Mouse (Mus musculus) erythroid progenitor cell, adult 5-6 weeks (primary cell): ENCODE data around the gene Lancl3. TPM values are rescaled to one million over a fixed set of nuclear protein-coding genes. Genes with fewer than 3 reads are reported as not detected.
A peak's percentile ranks its signal among the peaks of the same experiment; 100 is the strongest.
"Not testable (repeated sequence)": the region's sequence is repeated elsewhere in the genome, so short reads cannot be mapped to it uniquely, and the experiment has no call there.

ENCODE experiments used
- ATAC-seq: replicated peaks from 2 replicates; pipeline ENCODE4 v1.8.0; 2016; ENCODE audit warnings: moderate number of reproducible peaks, mild to moderate bottlenecking, moderate TSS enrichment, inconsistent platforms; ENCODE audit not compliant: poor library complexity, low FRiP score, severe bottlenecking
- total RNA-seq, 2 experiments: library from RNA; stranded (forward) in 1 of 2; stranded (reverse) in 1 of 2; fragments of 150-400 nt in 1 of 2; fragments of 186-747, 209-891 nt in 1 of 2; gene quantifications; 2 replicates each; pipeline versions ENCODE4 v1.2.3 to v1.2.4; 2015 to 2017; ENCODE audit warnings: low replicate concordance in 2 of 2

Lancl3 gene
- total RNA-seq, 2 experiments from 2014 or later = not detected

GRCm38 (mm10) chrX:9256766-9257165 lies 57.1 kb downstream of the Lancl3 start, which contains the start of gene Gm14862:
Gm14862 (minus strand) TSS chrX:9256899.
- peak; percentile 84 for ATAC-seq

GRCm38 (mm10) chrX:9257831-9258230 lies 58.1 kb downstream of the Lancl3 start:
- ATAC-seq = no peak

- ATAC-seq = no peak
Observed at GRCm38 (mm10) chrX:9259267-9259666, 59.6 kb downstream of the Lancl3 start.

- ATAC-seq = no peak
Observed at GRCm38 (mm10) chrX:9271112-9271511, 71.4 kb downstream of the Lancl3 start.

GRCm38 (mm10) chrX:9271947-9272459 lies 72.3 kb downstream of the Lancl3 start:
- no peak for ATAC-seq

GRCm38 (mm10) chrX:9272460-9273361 lies 73.0 kb downstream of the Lancl3 start, which contains the start of gene Xk:
Xk (plus strand) TSS chrX:9272756.
- ATAC-seq = peak; percentile 68

- peak; percentile 67 for ATAC-seq
Observed at GRCm38 (mm10) chrX:9273377-9274002, 73.8 kb downstream of the Lancl3 start.

- peak; percentile 78 for ATAC-seq
Observed at GRCm38 (mm10) chrX:9274321-9274720, 74.6 kb downstream of the Lancl3 start.

GRCm38 (mm10) chrX:9283464-9283863 lies 83.8 kb downstream of the Lancl3 start, which contains the start of gene H2al1m:
H2al1m (plus strand) TSS chrX:9283764.
- ATAC-seq = not testable (repeated sequence)

GRCm38 (mm10) chrX:9293140-9293829 lies 93.6 kb downstream of the Lancl3 start:
- ATAC-seq = not testable (repeated sequence)

GRCm38 (mm10) chrX:9298413-9298864 lies 98.7 kb downstream of the Lancl3 start:
- peak; percentile 99 for ATAC-seq

GRCm38 (mm10) chrX:9302791-9303190 lies 103.1 kb downstream of the Lancl3 start:
- ATAC-seq = no peak

GRCm38 (mm10) chrX:9303455-9303854 lies 103.8 kb downstream of the Lancl3 start:
- ATAC-seq = peak; percentile 50; the same call in 1 of the 2 replicates

GRCm38 (mm10) chrX:9316457-9316856 lies 116.8 kb downstream of the Lancl3 start:
- peak; percentile 49; the same call in 1 of the 2 replicates for ATAC-seq

Other genes starting within 250 kb of the Lancl3 start
- not detected in 2 replicates for gene Fthl17b, start 236.9 kb upstream of the Lancl3 start, total RNA-seq (2015; ENCODE audit: low replicate concordance)
- gene Fthl17b, start 236.9 kb upstream of the Lancl3 start, total RNA-seq (2017; ENCODE audit: low replicate concordance) = not detected in 2 replicates
- not detected in 2 replicates for gene Fthl17c, start 223.3 kb upstream of the Lancl3 start, total RNA-seq (2015; ENCODE audit: low replicate concordance)
- gene Fthl17c, start 223.3 kb upstream of the Lancl3 start, total RNA-seq (2017; ENCODE audit: low replicate concordance) = not detected in 2 replicates
- not detected in 2 replicates for gene Fthl17d, start 213.1 kb upstream of the Lancl3 start, total RNA-seq (2015; ENCODE audit: low replicate concordance)
- not detected in 2 replicates for gene Fthl17d, start 213.1 kb upstream of the Lancl3 start, total RNA-seq (2017; ENCODE audit: low replicate concordance)
- gene Fthl17e, start 166.4 kb upstream of the Lancl3 start, total RNA-seq (2015; ENCODE audit: low replicate concordance) = not detected in 2 replicates
- not detected in 2 replicates for gene Fthl17e, start 166.4 kb upstream of the Lancl3 start, total RNA-seq (2017; ENCODE audit: low replicate concordance)
- gene Fthl17f, start 136.9 kb upstream of the Lancl3 start, total RNA-seq (2015; ENCODE audit: low replicate concordance) = not detected in 2 replicates
- not detected in 2 replicates for gene Fthl17f, start 136.9 kb upstream of the Lancl3 start, total RNA-seq (2017; ENCODE audit: low replicate concordance)
- not detected in 2 replicates for gene 4930402K13Rik, start 95.3 kb upstream of the Lancl3 start, total RNA-seq (2015; ENCODE audit: low replicate concordance)
- gene 4930402K13Rik, start 95.3 kb upstream of the Lancl3 start, total RNA-seq (2017; ENCODE audit: low replicate concordance) = not detected in 2 replicates
- gene Gm14862, start 57.0 kb downstream of the Lancl3 start, total RNA-seq (2015; ENCODE audit: low replicate concordance) = 1.3 and 2.5 TPM in 2 replicates
- 0.45 and 1.0 TPM in 2 replicates for gene Gm14862, start 57.0 kb downstream of the Lancl3 start, total RNA-seq (2017; ENCODE audit: low replicate concordance)
- gene Xk, start 72.9 kb downstream of the Lancl3 start, total RNA-seq (2015; ENCODE audit: low replicate concordance) = 121 and 139 TPM in 2 replicates
- 73.2 and 74.3 TPM in 2 replicates for gene Xk, start 72.9 kb downstream of the Lancl3 start, total RNA-seq (2017; ENCODE audit: low replicate concordance)
- not detected in 2 replicates for gene H2al1m, start 83.9 kb downstream of the Lancl3 start, total RNA-seq (2015; ENCODE audit: low replicate concordance)
- 13.9 TPM in 1 of 2 replicates, not detected in the other for gene H2al1m, start 83.9 kb downstream of the Lancl3 start, total RNA-seq (2017; ENCODE audit: low replicate concordance)
- gene H2al1k, start 150.7 kb downstream of the Lancl3 start, total RNA-seq (2015; ENCODE audit: low replicate concordance) = 16.9 and 26.4 TPM in 2 replicates
- 14.5 TPM in 1 of 2 replicates, not detected in the other for gene H2al1k, start 150.7 kb downstream of the Lancl3 start, total RNA-seq (2017; ENCODE audit: low replicate concordance)